Mouse (Mus musculus): ENCODE data around the gene Gm10974. TPM values are rescaled to one million over a fixed set of nuclear protein-coding genes. Genes with fewer than 3 reads are reported as not detected.
A peak's percentile ranks its signal among the peaks of the same experiment; 100 is the strongest.

The Gm10974 gene
- polyA plus RNA-seq, 2 experiments = not detected

- H3K9ac ChIP-seq (ENCODE audit: low read depth, low read length, severe bottlenecking) = peak within 1 kb of the TSS; percentile 55
- no peaks in the 10 kb centered on the region for H3K36me3 ChIP-seq (ENCODE audit: control insufficient read depth, insufficient read depth, low read length)
- 2% methylated on average over 46 of the region's 56 CpGs for WGBS
- DNase-seq (ENCODE audit: low spot score) = no peak
- H3K4me1 ChIP-seq (ENCODE audit: control insufficient read depth, insufficient read depth, low read length) = peaks cover 2% of the 10 kb centered on the region; the same call in 1 of the 2 replicates
- peak within 1 kb of the TSS; percentile 99 for H3K4me2 ChIP-seq (replicated peaks; ENCODE audit: low read depth, low read length, severe bottlenecking)
- H3K4me3 ChIP-seq (replicated peaks; ENCODE audit: low read length) = peak within 1 kb of the TSS; percentile 50
- H3K9me3 ChIP-seq (ENCODE audit: control insufficient read depth, low read length) = no peaks in the 10 kb centered on the region
- H3K27me3 ChIP-seq (ENCODE audit: control insufficient read depth, insufficient read depth, low read length) = peaks cover 49% of the 10 kb centered on the region
- no peak for TF ChIP-seq POLR2A (IDR thresholded peaks at IDR 0.05; ENCODE audit: borderline replicate concordance, extremely low read depth, insufficient read depth, insufficient read length)
- ATAC-seq (ENCODE audit: low FRiP score, low read depth) = peak; percentile 72
- no peak within 1 kb of the TSS for H3K27ac ChIP-seq (replicated peaks; ENCODE audit: low read depth, low read length)
Observed at GRCm38 (mm10) chr7:66427437-66428161, 61.9 kb downstream of the Gm10974 start, which contains the start of gene Aldh1a3. Gene Aldh1a3 (minus strand): TSS chr7:66427517.

GRCm38 (mm10) chr7:66434453-66434935, 68.8 kb downstream of the Gm10974 start:
- Histone ChIP-seq H3K4me1 (ENCODE audit: control insufficient read depth, insufficient read depth, low read length) (no peaks in the 10 kb centered on the region; the same call in 1 of the 2 replicates), H3K9me3 (ENCODE audit: control insufficient read depth, low read length) (no peaks in the 10 kb centered on the region), H3K9ac (ENCODE audit: low read depth, low read length, severe bottlenecking) (no peak overlapping the region), H3K36me3 (ENCODE audit: control insufficient read depth, insufficient read depth, low read length) (no peaks in the 10 kb centered on the region), H3K4me3 (replicated peaks; ENCODE audit: low read length) (no peak overlapping the region), H3K27me3 (ENCODE audit: control insufficient read depth, insufficient read depth, low read length) (peaks cover under 1% of the 10 kb centered on the region; the same call in 1 of the 2 replicates), H3K27ac (replicated peaks; ENCODE audit: low read depth, low read length) (no peak overlapping the region), H3K4me2 (replicated peaks; ENCODE audit: low read depth, low read length, severe bottlenecking) (no peak overlapping the region)
- WGBS = 32% methylated on average over 10 of the region's 10 CpGs
- ATAC-seq (ENCODE audit: low FRiP score, low read depth) (peak; percentile 55; the same call in 1 of the 2 replicates), DNase-seq (ENCODE audit: low spot score) (peak; percentile 54)
- no peak for TF ChIP-seq POLR2A (IDR thresholded peaks at IDR 0.05; ENCODE audit: borderline replicate concordance, extremely low read depth, insufficient read depth, insufficient read length)

Small RNA genes within 50 kb of the gene (microRNA-seq; reads per million reads assigned to microRNA genes)
- not detected for gene Mir7057

Other genes with a start within 250 kb of the Gm10974 start
- 15.3 and 16.1 TPM in 2 replicates for gene Lrrk1, start 22.4 kb downstream of the Gm10974 start, polyA plus RNA-seq (2012; rRNA removed)
- 13.1 and 14.4 TPM in 2 replicates for gene Lrrk1, start 22.4 kb downstream of the Gm10974 start, polyA plus RNA-seq (2014; fragmentation: Nextera tagmentation; extraction: Ambion mirVana)
- 8.1 and 8.2 TPM in 2 replicates for gene Aldh1a3, start 61.6 kb downstream of the Gm10974 start, polyA plus RNA-seq (2012; rRNA removed)
- gene Aldh1a3, start 61.6 kb downstream of the Gm10974 start, polyA plus RNA-seq (2014; fragmentation: Nextera tagmentation; extraction: Ambion mirVana) = 10.2 TPM in 2 replicates

All from limb, embryonic 14.5 days (tissue).